Mouse (Mus musculus) cortical plate, adult 2 months (tissue): ENCODE results near the gene Pnpla2. TPM values are rescaled to one million over a fixed set of nuclear protein-coding genes. Genes with fewer than 3 reads are reported as not detected.

ENCODE experiments used
- H3K27ac ChIP-seq: fragments of 200-500 bp; 2 replicates; pipeline ENCODE4 v1.5.1; 2012; ENCODE audit warnings: low read length, control low read depth, inconsistent platforms; ENCODE audit not compliant: insufficient read depth
- H3K4me1 ChIP-seq: fragments of 200-500 bp; 2 replicates; pipeline ENCODE4 v1.6.1; 2011; ENCODE audit warnings: low read length; ENCODE audit not compliant: control insufficient read depth, insufficient read depth
- H3K4me3 ChIP-seq: fragments of 200-500 bp; 2 replicates; pipeline ENCODE4 v1.5.1; 2011; ENCODE audit warnings: mild to moderate bottlenecking, low read length, control low read depth; ENCODE audit not compliant: insufficient read depth
- CTCF ChIP-seq: fragments of 200-500 bp; IDR thresholded peaks from 2 replicates; pipeline ENCODE4 v1.5.1; 2011; ENCODE audit warnings: mild to moderate bottlenecking, control low read depth, low read length; ENCODE audit not compliant: insufficient read depth; ENCODE audit errors: extremely low read depth
- POLR2A ChIP-seq: fragments of 200-500 bp; IDR thresholded peaks from 2 replicates; pipeline ENCODE4 v1.6.1; 2011; ENCODE audit warnings: mild to moderate bottlenecking, low read length, control low read depth; ENCODE audit not compliant: insufficient read depth; ENCODE audit errors: extremely low read depth
- polyA plus RNA-seq: library from polyadenylated mRNA; depleted of rRNA; stranded (reverse); fragments of >200 nt; gene quantifications from 2 replicates; pipeline ENCODE4 v1.2.3, GENCODE M21; 2012

The Pnpla2 gene
- polyA plus RNA-seq, 1 experiment = 32.2 TPM

GRCm38 (mm10) chr7:141466045-141466394 lies 11.0 kb downstream of the Pnpla2 start:
- Histone ChIP-seq H3K27ac (no peak overlapping the region), H3K4me1 (peaks cover 7% of the 10 kb centered on the region), H3K4me3 (no peak overlapping the region)
- TF ChIP-seq POLR2A = no peak
- TF ChIP-seq CTCF = no peak

- Histone ChIP-seq H3K27ac (no peak overlapping the region), H3K4me3 (peak overlapping the region; percentile 62; the same call in 1 of the 2 replicates), H3K4me1 (peaks cover 7% of the 10 kb centered on the region)
- TF ChIP-seq CTCF = no peak
These were observed 11.7 kb downstream of the Pnpla2 start for GRCm38 (mm10) chr7:141466607-141467148.

GRCm38 (mm10) chr7:141467230-141468030 lies 12.4 kb downstream of the Pnpla2 start, which contains the start of gene Cd151:
TSS of gene Cd151 (plus strand) at chr7:141467392.
- TF ChIP-seq CTCF (no peak), POLR2A (peak; percentile 36; the same call in 1 of the 2 replicates)
- H3K4me3 ChIP-seq = peak within 1 kb of the TSS; percentile 62
- peak within 1 kb of the TSS; percentile 71 for H3K27ac ChIP-seq
- peaks cover 7% of the 10 kb centered on the region for H3K4me1 ChIP-seq

- no peak for TF ChIP-seq CTCF
- peaks cover 7% of the 10 kb centered on the region for H3K4me1 ChIP-seq
These were observed 13.1 kb downstream of the Pnpla2 start for GRCm38 (mm10) chr7:141468164-141468521.

GRCm38 (mm10) chr7:141468522-141469211 lies 13.7 kb downstream of the Pnpla2 start:
- peak overlapping the region; percentile 62 for H3K4me3 ChIP-seq
- peaks cover 8% of the 10 kb centered on the region for H3K4me1 ChIP-seq
- peak overlapping the region; percentile 22; the same call in 1 of the 2 replicates for H3K27ac ChIP-seq
- TF ChIP-seq CTCF = peak; percentile 44
- TF ChIP-seq POLR2A = no peak

More at GRCm38 (mm10) chr7:141468164-141468521, 13.1 kb downstream of the Pnpla2 start:
- Histone ChIP-seq H3K27ac (peak overlapping the region; percentile 71), H3K4me3 (peak overlapping the region; percentile 62)

GRCm38 (mm10) chr7:141469352-141469751 lies 14.4 kb downstream of the Pnpla2 start:
- H3K4me1 ChIP-seq = peaks cover 12% of the 10 kb centered on the region
- TF ChIP-seq POLR2A = no peak
- TF ChIP-seq CTCF = no peak

GRCm38 (mm10) chr7:141469901-141470636 lies 15.1 kb downstream of the Pnpla2 start:
- Histone ChIP-seq H3K4me1 (peaks cover 12% of the 10 kb centered on the region), H3K27ac (no peak overlapping the region), H3K4me3 (no peak overlapping the region)
- TF ChIP-seq POLR2A (no peak), CTCF (no peak)

More at GRCm38 (mm10) chr7:141469352-141469751, 14.4 kb downstream of the Pnpla2 start:
- H3K27ac ChIP-seq = no peak overlapping the region
- peak overlapping the region; percentile 62; the same call in 1 of the 2 replicates for H3K4me3 ChIP-seq

- TF ChIP-seq POLR2A (no peak), CTCF (no peak)
- H3K27ac ChIP-seq = no peak overlapping the region
- H3K4me1 ChIP-seq = peaks cover 12% of the 10 kb centered on the region
- H3K4me3 ChIP-seq = no peak overlapping the region
These were observed 15.6 kb downstream of the Pnpla2 start for GRCm38 (mm10) chr7:141470637-141470944.

GRCm38 (mm10) chr7:141471236-141471635 lies 16.2 kb downstream of the Pnpla2 start:
- Histone ChIP-seq H3K4me3 (no peak overlapping the region), H3K4me1 (peaks cover 12% of the 10 kb centered on the region), H3K27ac (no peak overlapping the region)
- TF ChIP-seq POLR2A (no peak), CTCF (no peak)

GRCm38 (mm10) chr7:141472226-141472625 lies 17.2 kb downstream of the Pnpla2 start:
- Histone ChIP-seq H3K27ac (no peak overlapping the region), H3K4me1 (peaks cover 12% of the 10 kb centered on the region), H3K4me3 (no peak overlapping the region)
- TF ChIP-seq POLR2A = no peak
- no peak for TF ChIP-seq CTCF
